Mouse (Mus musculus): ENCODE results near the gene Bid.
A peak's percentile ranks its signal among the peaks of the same experiment; 100 is the strongest.

GRCm38 (mm10) chr6:120914533-120914910, 2.1 kb downstream of the Bid start:
- no peak for TF ChIP-seq CTCF (IDR thresholded peaks at IDR 0.05 in 2 of 3, conservative IDR thresholded peaks at IDR 0.05 in 1 of 3; ENCODE audit: control insufficient read depth in 1 of 3, insufficient read depth in 1 of 3, low read depth in 2 of 3, low read length in 3 of 3, poor library complexity in 1 of 3, severe bottlenecking in 1 of 3)
- no peak for TF ChIP-seq NRF1 (IDR thresholded peaks at IDR 0.05; ENCODE audit: insufficient read depth, low read depth, low read length, poor library complexity, severe bottlenecking)
- TF ChIP-seq EP300 (IDR thresholded peaks at IDR 0.05; ENCODE audit: low read depth in 1 of 2, low read length in 2 of 2) = peak; percentile 81 to 89
- TF ChIP-seq TCF12 (IDR thresholded peaks at IDR 0.05; ENCODE audit: low read depth, low read length) = peak; percentile 89
- TF ChIP-seq CHD2 (IDR thresholded peaks at IDR 0.05; ENCODE audit: low read length) = no peak
- 0 out of 2 replicates have a peak, but pooled peaks have one; percentile 34 for TF ChIP-seq MAX (IDR thresholded peaks at IDR 0.05; ENCODE audit: low read length)

All from MEL (cell line).